Mouse (Mus musculus) heart, adult 2 months (tissue): ENCODE measurements at regions not wholly inside any gene's neighbourhood (a gene's known extent, or its start where the extent isn't known, plus 50 kb on each side); places are given as distances from the start of the nearest gene placed in this dataset.

Experiments used
- CTCF ChIP-seq: fragments of 200-600 bp; IDR thresholded peaks from 2 replicates; pipeline ENCODE4 v1.8.1; 2022; ENCODE audit warnings: antibody characterized with exemption, mild to moderate bottlenecking, moderate library complexity
- POLR2A ChIP-seq: fragments of 200-500 bp; IDR thresholded peaks from 2 replicates; pipeline ENCODE4 v1.6.1; 2011; ENCODE audit warnings: mild to moderate bottlenecking, low read depth, low read length, control low read depth; ENCODE audit not compliant: insufficient read depth

DNA sequence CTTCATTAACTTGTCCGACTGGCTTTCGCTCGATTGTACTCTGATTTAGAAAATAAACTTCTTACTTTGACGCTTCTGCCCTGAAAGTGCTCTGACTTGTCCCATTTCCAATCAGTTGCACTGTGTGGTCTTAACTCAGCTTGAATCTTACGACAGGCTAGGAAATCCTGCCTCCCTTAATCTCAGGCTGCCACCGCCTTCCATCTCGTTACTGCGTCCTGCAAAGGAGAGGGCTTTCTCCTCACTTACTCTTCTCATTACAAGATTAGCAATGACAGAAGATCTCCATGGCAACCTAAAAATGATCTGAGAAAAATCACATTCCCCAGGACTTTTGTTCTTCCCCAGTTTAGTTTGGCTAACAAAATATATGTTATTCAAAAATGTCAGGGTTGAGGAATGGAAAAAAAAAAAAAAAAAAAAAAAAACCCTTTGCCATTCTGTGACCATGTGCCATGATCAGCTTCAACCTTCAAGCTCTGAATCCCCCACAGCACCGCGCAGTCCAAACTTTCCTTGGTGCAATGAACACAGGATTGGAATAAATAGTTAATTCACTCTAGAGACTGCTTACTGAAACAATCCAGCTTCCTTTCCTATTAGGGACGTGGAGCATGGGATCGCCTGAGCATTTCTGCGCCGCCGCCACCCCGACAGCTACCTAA lies 494.1 kb downstream of the Lmo4 start:
- TF ChIP-seq CTCF (no peak), POLR2A (no peak)
